ENCODE assay signal across 8 mouse cellular contexts in genomic region chr2:131416482-131416881, GRCm38 (mm10).
DNase-seq lines count a peak whose midpoint lies in the region; ATAC-seq and TF ChIP-seq lines count a peak whose summit lies in the region.

No protein-coding gene starts in this region.

- no peak for TF ChIP-seq POLR2A in limb, embryonic 14.5 days (IDR thresholded peaks at IDR 0.05; ENCODE audit: borderline replicate concordance, extremely low read depth, insufficient read depth, insufficient read length)

- H3K27ac ChIP-seq in kidney, embryonic 14.5 days (ENCODE audit: low read depth, low read length): no peak overlapping the region
- H3K27ac ChIP-seq in limb, embryonic 14.5 days (replicated peaks; ENCODE audit: low read depth, low read length): no peak overlapping the region

- DNase-seq in CD4-positive, CD25-positive, alpha-beta regulatory T cell, adult 2 months (ENCODE audit: low read depth, low spot score): peak; percentile 72
- DNase-seq in Muller cell, postnatal 12 days (ENCODE audit: inconsistent ontology term): peak; percentile 57
- peak; percentile 48 to 51 for DNase-seq in cerebellum, postnatal 36 days
- DNase-seq in gastrocnemius, postnatal 14 days: peak; percentile 51
- DNase-seq in limb, embryonic 14.5 days (ENCODE audit: low spot score): peak; percentile 59
- DNase-seq in right cerebral cortex, adult 2 months (ENCODE audit: low spot score in 2 of 2): peak; percentile 76 to 83
- no peak for DNase-seq in T-cell, adult 2 months (ENCODE audit: low spot score)

- H3K4me2 ChIP-seq in kidney, embryonic 14.5 days (replicated peaks; ENCODE audit: low read depth, low read length): no peak overlapping the region
- no peak overlapping the region for H3K4me2 ChIP-seq in limb, embryonic 14.5 days (replicated peaks; ENCODE audit: low read depth, low read length, severe bottlenecking)

- no peaks in the 10 kb centered on the region for H3K9me3 ChIP-seq in kidney, embryonic 14.5 days (ENCODE audit: control insufficient read depth, low read length)
- H3K9me3 ChIP-seq in limb, embryonic 14.5 days (ENCODE audit: control insufficient read depth, low read length): no peaks in the 10 kb centered on the region

- no peaks in the 10 kb centered on the region for H3K27me3 ChIP-seq in kidney, embryonic 14.5 days (ENCODE audit: control insufficient read depth, insufficient read depth, low read length)
- H3K27me3 ChIP-seq in limb, embryonic 14.5 days (ENCODE audit: control insufficient read depth, insufficient read depth, low read length): no peaks in the 10 kb centered on the region

- H3K4me3 ChIP-seq in kidney, embryonic 14.5 days (ENCODE audit: low read length): no peak overlapping the region
- H3K4me3 ChIP-seq in limb, embryonic 14.5 days (replicated peaks; ENCODE audit: low read length): no peak overlapping the region

- H3K9ac ChIP-seq in kidney, embryonic 14.5 days (ENCODE audit: low read depth, low read length): no peak overlapping the region
- no peak overlapping the region for H3K9ac ChIP-seq in limb, embryonic 14.5 days (ENCODE audit: low read depth, low read length, severe bottlenecking)

- intact Hi-C loops in gastrocnemius, postnatal 14 days (cut with DNase I; ENCODE audit: low total_unique reads): loop anchor here (5.0 to 10.0 kb wide), 3 partner anchors 62 to 319 kb away; partner anchors contain the start of gene Rnf24

- peak; percentile 75; the same call in 1 of the 2 replicates for ATAC-seq in kidney, embryonic 14.5 days (ENCODE audit: low FRiP score, low TSS enrichment)
- peak; percentile 41; the same call in 1 of the 2 replicates for ATAC-seq in limb, embryonic 14.5 days (ENCODE audit: low FRiP score, low read depth)

- no peaks in the 10 kb centered on the region for H3K4me1 ChIP-seq in kidney, embryonic 14.5 days (ENCODE audit: control insufficient read depth, insufficient read depth, low read length)
- no peaks in the 10 kb centered on the region for H3K4me1 ChIP-seq in limb, embryonic 14.5 days (ENCODE audit: control insufficient read depth, insufficient read depth, low read length)

- WGBS in kidney, embryonic 14.5 days: 46% methylated on average over 6 of the region's 6 CpGs
- WGBS in limb, embryonic 14.5 days: 40% methylated on average over 6 of the region's 6 CpGs

- H3K36me3 ChIP-seq in kidney, embryonic 14.5 days (ENCODE audit: control insufficient read depth, insufficient read depth, low read length): no peaks in the 10 kb centered on the region
- H3K36me3 ChIP-seq in limb, embryonic 14.5 days (ENCODE audit: control insufficient read depth, insufficient read depth, low read length): no peaks in the 10 kb centered on the region
